Mouse (Mus musculus): ENCODE measurements around the gene Cldn24.

DNA sequence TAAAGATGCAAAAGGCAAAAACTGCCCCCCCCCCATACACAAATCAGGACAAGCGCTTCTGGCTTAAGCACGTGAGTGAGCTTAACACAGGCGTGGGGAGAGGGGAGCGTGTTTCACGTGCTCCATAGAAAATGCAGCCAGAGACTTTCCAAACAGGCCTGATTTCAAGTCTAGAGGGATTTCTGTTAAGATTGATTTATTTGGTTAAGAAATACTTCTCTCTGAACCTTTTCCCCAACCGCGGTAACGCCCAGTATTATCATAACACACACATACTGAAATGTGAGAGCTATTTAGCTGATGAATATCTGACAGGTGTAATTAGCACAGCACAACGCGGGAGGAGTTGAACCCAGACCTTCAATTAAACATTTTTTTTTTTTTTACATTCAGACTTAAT lies 1.8 kb downstream of the Cldn24 start:
- TF ChIP-seq CTCF (IDR thresholded peaks at IDR 0.05; ENCODE audit: extremely low read depth, insufficient read depth, insufficient read length, insufficient replicate concordance) (no peak), POLR2A (IDR thresholded peaks at IDR 0.05; ENCODE audit: low read depth, low read length) (no peak)

Data from spleen, adult 2 months (tissue).